Mouse (Mus musculus) right cerebral cortex, postnatal 4 days (tissue): ENCODE results near the gene Hgd.

Source experiments
- DNase-seq: peaks from one replicate; pipeline ENCODE4 v3.0.0-alpha.2; 2022

The Hgd gene

DNA sequence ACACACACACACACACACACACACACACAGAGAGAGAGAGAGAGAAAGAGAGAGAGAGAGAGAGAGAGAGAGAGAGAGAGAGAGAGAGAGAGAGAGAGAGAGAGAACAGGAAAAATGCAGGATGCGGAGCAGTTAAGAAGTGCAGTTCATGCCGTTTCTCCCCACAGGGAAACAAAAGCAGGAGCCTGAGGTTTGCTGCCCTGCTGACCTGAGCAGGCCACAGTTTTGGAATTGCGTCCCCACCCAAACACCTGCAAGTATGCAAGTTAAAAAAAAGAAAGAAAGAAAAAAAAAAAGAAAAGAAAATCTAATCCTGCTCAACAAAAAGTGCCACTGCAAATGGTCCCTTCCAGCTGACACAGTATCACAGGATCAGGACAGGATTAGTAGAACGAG is 96.7 kb downstream of the Hgd start:
- no peak for DNase-seq

DNA sequence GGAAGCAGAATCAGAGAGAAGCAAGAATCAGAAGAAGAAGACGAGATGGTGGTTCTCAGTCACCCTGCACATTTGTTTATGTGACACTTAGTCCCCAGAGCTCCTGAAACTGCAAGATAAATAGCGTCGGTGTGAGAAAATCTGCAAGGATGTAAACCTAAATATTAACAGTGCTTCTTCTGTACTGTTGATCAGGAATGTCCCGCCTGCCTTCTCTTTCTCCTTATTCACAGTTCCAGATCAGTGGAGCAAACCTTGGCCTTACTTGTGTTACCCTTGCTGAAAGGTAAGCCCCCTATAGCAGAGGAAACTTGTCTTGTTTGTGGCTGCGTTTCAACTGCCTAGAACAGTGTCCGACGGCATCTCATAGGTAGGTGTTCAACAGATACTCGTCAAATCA is 97.6 kb downstream of the Hgd start:
- no peak for DNase-seq

DNA sequence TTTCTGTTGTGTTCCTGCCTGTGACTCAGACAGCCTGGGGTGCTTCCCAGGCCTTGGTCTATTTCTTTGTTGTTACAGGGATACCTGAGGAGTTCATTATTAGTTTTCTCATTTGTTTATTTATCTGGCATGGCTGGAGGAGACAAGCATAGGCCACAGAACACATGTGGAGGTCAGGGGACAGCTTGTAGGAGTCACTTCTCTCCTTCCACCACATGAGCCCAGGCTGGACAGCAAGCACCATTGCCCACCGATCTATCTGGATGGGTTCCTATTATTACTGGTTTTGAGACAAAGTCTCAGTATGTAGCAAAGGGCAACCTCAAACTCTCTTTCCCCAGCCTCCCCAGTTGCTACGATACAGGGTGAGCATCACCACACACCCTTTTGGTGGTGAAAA is 100.3 kb downstream of the Hgd start:
- DNase-seq = no peak

DNA sequence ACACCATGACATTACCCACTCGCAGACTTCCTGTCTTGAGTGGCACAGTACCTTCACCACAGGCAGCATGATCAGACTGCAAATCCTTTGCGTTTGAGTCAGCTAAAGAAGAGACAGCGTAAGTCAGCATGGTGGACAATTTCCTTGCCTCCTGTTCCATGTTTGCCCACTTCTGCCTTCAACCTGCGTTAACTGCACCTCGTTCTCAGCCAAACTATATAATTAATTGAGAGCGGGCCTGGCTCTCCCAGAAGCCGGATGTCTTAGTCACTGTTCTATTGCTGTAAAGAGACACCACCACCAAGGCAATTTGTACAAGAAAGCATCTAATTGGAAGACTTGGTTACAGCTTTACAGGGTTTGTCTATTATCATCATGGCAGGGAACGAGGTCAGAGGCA is 100.9 kb downstream of the Hgd start:
- no peak for DNase-seq
